Mouse (Mus musculus) gastrocnemius, postnatal 14 days (tissue): ENCODE measurements around the gene Fgr. TPM values are rescaled to one million over a fixed set of nuclear protein-coding genes. Genes with fewer than 3 reads are reported as not detected.
A peak's percentile ranks its signal among the peaks of the same experiment; 100 is the strongest.
"Not testable (repeated sequence)": the region's sequence is repeated elsewhere in the genome, so short reads cannot be mapped to it uniquely, and the experiment has no call there.

Experiments
- DNase-seq: peaks from one replicate; pipeline ENCODE4 v3.0.0; 2021; ENCODE audit warnings: mixed read lengths
- intact Hi-C: fragments of 180-260 bp; cut with DNase I; formaldehyde crosslinking; loops from one replicate; pipeline ENCODE4 v1.15.1; 2025; ENCODE audit warnings: low total_unique reads
- total RNA-seq, 2 experiments: library from RNA; stranded (reverse); gene quantifications; 2 replicates each; pipeline ENCODE4 v1.2.3; 2021

The Fgr gene
- total RNA-seq, 2 experiments from 2014 or later: 0.10 to 0.16 TPM

GRCm38 (mm10) chr4:132981621-132982020, 7.7 kb downstream of the Fgr start:
- intact Hi-C loops: no loop called here
- DNase-seq: no peak

- no peak for DNase-seq
- intact Hi-C loops: no loop called here
Measured at GRCm38 (mm10) chr4:132982999-132983398, 9.1 kb downstream of the Fgr start.

DNA sequence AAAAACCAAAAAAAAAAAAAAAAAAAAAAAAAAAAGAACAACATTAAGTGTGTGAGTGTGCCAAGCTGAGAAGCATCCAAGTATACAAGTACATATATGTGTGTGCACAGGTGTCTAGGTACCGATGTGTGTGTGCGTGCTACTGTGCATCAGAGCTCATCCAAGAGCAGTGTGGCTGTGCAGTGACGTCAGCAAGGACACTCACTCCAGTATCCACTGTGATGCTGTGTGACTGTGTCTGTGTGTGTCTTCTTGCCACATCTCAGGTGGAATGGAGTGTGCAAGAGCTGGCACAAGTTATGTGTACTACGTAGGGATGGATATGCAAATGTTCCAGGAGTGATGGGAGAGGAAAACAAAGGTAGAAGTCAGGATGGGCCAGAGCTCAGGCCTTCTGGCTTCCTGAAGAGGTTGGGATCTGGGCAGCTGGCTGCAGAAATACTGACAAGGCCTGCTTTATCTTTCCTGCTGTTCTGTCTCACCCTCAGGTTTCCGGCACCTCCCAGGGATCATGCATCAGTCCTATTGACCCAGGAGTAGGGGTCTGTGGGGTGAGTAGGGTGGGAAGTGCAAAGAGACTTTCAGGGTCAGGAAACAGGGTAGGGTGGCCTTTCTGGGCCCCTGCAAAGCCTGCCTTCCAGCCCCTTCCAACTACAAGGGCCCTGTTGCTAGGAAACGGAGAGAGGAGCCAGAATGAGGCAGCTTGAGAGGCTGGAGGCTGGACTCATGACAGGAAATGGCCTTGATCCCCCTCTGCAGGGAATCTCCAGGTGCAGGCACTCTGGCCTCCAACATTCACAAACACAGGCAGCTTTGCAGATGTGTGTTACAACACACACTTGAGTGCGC, 10.0 kb downstream of the Fgr start:
- intact Hi-C loops: no loop called here
- no peak for DNase-seq

DNA sequence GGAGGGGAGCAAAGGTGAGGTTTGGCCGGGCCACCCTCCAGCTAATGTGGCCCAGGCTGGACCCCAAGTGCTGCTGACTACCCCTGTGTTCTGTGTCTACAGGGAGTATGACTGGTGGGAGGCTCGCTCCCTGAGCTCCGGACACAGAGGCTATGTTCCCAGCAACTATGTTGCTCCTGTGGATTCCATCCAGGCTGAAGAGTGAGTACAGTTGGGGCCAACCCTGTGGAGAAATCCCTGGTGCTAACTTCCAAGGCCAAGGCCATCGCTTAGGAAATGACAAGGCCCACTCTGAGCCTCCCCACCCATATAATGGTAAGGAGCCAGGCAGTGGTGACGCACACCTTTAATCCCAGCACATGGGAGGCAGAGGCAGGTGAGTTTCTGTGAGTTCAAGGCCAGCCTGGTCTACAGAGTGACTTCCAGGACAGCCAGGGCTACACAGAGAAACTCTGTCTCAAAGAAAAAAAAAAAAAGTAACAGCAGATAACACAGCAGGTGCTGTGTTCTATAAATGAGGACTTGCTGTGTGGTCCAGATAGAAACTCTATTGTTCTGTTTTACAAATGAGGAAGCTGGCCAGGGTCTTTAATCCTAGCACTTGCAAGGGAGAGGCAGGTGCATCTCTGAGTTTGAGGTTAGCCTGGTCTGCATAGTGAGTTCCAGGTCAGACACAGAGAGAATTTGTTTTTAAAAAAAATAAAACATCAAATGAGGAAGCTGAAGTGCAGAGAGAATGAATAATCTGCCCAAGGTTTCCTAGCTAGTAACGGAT, 14.9 kb downstream of the Fgr start:
- intact Hi-C loops: no loop called here

GRCm38 (mm10) chr4:132993553-132993952, 19.7 kb downstream of the Fgr start:
- DNase-seq: no peak
- intact Hi-C loops: no loop called here

More for the DNA sequence above, 14.9 kb downstream of the Fgr start:
- no peak for DNase-seq

DNA sequence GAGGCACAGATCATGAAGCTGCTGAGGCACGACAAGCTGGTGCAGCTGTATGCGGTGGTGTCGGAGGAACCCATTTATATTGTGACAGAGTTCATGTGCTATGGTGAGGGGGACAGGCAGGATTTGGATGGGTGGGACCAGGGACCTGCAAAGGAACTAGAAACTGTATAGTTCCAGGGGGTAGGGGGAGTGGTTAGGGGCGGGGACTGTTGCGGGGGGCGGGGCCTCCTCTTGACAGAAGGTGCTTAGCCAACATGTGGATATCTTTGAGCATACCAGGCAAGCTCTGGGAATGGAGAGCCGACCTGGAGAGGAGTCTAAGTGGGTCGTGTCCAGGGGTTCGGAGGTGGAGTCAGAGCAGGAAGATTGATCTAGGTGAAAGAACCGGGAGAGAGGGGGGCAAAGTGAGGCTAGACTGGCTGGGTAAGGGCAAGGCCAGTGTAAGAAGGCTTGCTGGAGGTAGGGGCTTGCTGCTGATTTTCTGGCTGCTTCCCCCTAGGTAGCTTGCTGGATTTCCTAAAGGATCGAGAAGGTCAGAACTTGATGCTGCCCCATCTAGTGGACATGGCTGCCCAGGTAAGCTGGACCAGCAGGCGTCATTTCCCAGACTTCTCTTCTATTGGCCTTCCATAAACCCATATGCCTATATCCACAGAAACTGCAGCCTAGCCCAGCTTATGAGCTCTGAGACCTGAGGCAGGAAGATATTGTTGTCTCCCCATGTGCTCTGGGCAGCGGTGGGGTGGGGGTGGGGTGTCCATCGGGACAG, 23.8 kb downstream of the Fgr start:
- no peak for DNase-seq
- intact Hi-C loops: no loop called here

- intact Hi-C loops: no loop called here
- DNase-seq: peak; percentile 21
Measured at GRCm38 (mm10) chr4:133002896-133003295, 29.0 kb downstream of the Fgr start.

- no peak for DNase-seq
- intact Hi-C loops: no loop called here
Measured at GRCm38 (mm10) chr4:133003316-133004018, 29.6 kb downstream of the Fgr start.

DNA sequence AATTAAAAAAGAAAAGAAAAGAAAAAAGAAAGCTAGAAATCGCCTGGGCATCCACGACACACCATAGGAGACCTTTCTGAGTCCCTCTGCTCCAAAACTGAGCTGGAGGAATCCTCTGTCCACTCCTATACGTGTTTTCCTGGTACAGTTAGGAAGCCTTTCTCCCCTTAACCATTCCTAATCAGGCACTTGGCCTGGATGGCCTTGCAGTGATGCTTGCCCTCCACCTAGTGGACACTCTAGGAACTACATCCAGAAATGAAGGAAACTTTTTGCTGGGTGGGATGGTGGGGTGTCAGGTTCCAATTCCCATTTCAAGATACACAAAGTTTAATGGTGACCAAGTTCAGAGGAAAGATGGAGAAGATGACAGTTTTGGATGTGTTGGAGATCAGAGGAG, 31.3 kb downstream of the Fgr start:
- intact Hi-C loops: loop anchor here (1.0 kb wide), 1 partner anchor 62 kb away; no protein-coding TSS in a partner anchor
- peak; percentile 56 for DNase-seq

DNA sequence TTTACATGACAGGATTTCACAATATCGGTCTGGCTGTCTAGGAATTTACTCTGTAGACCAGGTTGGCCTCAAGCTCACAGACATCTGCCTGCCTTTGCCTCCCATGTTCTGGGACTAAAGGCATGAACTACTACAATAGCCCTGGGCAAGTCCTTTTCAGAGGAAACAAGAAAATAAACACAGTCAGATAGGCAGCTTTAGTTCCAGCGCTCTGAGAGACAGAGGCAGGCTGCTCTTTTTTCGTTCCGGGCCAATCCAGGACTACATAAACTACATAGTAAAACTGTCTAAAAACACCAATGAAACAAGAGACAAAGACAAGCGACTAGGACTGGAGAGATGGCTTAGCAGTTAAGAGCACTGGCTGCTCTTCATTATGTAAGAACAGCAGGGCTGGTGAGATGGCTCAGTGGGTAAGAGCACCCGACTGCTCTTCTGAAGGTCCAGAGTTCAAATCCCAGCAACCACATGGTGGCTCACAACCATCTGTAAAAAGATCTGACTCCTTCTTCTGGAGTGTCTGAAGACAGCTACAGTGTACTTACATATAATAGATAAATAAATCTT, 32.1 kb downstream of the Fgr start:
- intact Hi-C loops: loop anchor here (1.0 kb wide), 1 partner anchor 63 kb away; no protein-coding TSS in a partner anchor
- DNase-seq: not testable (repeated sequence)

DNA sequence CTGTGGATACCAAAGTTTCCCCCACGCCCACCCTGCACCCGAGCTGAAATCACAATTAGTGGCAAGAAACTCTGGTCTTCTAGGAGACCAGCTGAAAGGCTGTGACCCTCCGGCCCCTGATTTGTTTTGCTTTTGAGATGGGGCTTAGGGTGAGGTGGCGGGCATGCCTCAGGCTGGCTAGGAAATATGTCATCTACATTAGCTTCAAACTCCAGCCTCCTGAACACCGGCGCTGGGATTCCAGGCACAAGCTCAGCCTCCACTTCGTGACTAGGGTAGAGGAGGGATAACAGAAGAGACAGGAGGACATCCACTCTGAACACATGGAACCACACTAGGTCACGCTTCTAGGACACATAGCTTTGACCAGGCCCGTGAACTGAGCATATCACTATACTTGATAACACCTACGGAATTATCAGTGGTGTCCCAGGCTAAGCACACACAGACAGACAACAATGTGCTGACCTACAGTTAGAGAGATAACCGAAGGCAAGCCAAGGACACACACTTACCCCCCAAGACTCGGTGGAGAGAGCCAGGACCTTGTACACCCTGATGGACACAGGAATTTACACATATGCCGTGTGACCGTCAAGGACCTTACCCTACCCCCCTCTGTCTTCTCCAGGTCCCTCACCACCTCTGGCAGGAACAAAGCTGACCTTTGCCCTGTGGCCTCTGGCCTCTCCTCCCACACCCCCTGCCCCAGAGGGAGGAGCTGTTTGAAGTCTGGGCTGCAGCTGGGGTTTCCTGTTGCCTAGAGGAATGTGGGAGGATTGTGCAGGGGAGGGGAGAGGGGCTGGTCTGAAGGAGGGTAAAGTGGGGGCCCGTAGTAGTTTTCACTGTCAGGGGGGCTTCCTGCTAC, 33.9 kb downstream of the Fgr start:
- no peak for DNase-seq
- intact Hi-C loops: no loop called here

- peak; percentile 52 for DNase-seq
- intact Hi-C loops: no loop called here
Measured at GRCm38 (mm10) chr4:133009131-133009530, 35.2 kb downstream of the Fgr start.

- DNase-seq: no peak
- intact Hi-C loops: loop anchor here (5.0 kb wide), 2 partner anchors 193 to 288 kb away; no protein-coding TSS in a partner anchor
Measured at GRCm38 (mm10) chr4:133009676-133010075, 35.8 kb downstream of the Fgr start.

DNA sequence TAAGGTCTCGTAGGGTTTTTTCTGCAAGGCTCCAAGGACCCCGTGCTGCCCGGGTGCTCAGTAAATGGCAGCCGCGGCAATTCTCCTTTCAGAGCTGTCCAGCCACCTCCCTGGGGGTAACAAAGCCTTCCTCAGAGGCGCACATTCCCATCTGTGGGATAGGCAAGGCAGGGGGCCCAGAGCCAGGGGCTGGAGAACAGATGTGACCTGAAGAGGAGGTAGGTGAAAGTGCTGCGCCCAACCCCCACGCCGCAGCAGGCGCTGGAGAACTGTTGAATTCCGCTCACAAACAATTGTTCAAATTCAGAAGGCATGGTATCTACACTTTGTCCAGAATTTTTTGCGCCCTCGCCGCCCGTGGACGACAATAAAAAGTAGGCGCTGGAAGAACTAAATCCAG, 36.7 kb downstream of the Fgr start:
- peak; percentile 35 for DNase-seq
- intact Hi-C loops: loop anchor here (5.0 kb wide), 2 partner anchors 192 to 287 kb away; no protein-coding TSS in a partner anchor

GRCm38 (mm10) chr4:133011028-133011820, 37.3 kb downstream of the Fgr start, which contains the start of gene Ahdc1:
Ahdc1 (plus strand) TSS chr4:133011260.
- peak; percentile 95 for DNase-seq
- intact Hi-C loops: loop anchor here (5.0 kb wide), 2 partner anchors 191 to 286 kb away; no protein-coding TSS in a partner anchor

DNA sequence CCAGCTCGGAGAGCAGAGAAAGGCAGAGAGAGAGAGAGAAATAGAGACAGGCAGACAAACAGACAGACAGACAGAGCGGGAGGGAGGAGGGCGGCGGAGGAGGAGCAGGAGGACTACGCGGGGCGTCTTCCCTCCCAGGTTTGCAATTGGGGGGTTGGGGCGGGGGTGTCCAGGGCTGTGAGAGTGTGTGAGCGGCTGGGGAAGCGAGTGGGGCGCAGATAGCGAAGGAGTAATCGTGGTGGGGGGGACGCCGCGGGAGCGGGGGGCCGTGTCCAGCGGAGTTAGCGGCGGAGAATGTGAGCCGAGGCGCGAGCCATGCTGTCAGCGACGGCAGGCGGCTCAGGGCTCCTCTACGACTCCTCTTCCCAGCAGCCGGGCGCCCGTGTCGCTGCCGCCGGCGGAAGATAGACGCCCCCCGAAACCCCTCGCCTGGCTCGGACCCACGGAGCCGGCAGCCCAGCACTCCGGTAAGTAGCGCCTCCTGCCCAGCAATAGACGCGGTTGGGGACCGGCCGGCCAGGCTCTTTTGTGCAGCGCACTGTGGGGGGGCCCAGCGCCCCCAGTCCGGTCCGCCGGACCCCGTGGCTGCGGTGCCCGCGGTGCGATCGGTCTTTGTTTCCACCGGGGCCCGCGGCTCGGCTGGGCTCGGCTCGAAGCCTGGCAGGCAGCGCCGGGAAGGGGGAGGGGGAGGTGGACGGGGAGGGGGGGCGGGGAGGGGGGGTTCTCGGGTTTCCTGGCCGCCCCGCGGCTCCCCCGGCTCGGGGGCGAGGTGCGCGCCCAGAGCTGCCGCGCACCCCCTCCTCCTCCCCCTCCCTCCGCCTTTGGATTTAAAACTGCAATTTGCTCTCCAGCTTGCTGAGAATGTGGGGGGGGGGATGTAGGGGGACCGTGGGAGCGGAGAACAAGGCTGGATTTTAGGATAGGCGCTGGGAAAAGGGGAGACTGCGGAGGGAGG, 38.2 kb downstream of the Fgr start:
- intact Hi-C loops: loop anchor here (2.0 to 5.0 kb wide), 3 partner anchors 45 to 285 kb away; no protein-coding TSS in a partner anchor

More for the DNA sequence above, 38.2 kb downstream of the Fgr start:
- DNase-seq: peak; percentile 82
